Mouse (Mus musculus) bone marrow macrophage, adult 2 months (primary cell): ENCODE measurements around the gene Smtn.

Experiments
- CTCF ChIP-seq: IDR thresholded peaks from 2 replicates; pipeline ENCODE4 v1.5.1; 2012; ENCODE audit warnings: low read depth, mild to moderate bottlenecking, low read length, moderate library complexity
- POLR2A ChIP-seq: IDR thresholded peaks from 2 replicates; pipeline ENCODE4 v1.6.1; 2012; ENCODE audit warnings: mild to moderate bottlenecking, low read depth, low read length, borderline replicate concordance

DNA sequence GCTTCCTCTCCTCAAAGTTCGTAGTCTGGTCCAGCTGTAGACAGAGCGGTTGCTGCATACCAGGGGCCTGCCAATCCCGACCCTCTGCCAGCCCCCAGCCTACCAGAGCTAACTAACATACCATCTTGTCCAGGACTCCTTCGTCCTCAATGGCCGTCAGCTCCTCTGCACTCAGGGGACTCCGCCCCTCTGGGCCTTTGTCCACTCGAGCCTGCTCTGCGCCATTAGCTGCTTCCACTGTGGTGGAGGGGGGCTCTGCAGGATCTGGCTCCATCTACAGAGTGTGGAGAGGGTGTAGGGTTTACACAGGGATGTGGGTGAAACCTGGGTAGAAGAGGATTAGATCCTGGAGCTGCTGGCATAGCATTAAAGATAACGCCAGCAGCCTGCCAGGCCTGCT is 14.2 kb downstream of the Smtn start:
- TF ChIP-seq CTCF (no peak), POLR2A (no peak)
